Mouse (Mus musculus) G1E-ER4 (cell line): Measurements from ENCODE around the gene Gm14226. TPM values are rescaled to one million over a fixed set of nuclear protein-coding genes. Genes with fewer than 3 reads are reported as not detected.

Source experiments
- GATA1 ChIP-seq: IDR thresholded peaks from one replicate; pipeline ENCODE4 v1.8.0; 2012; ENCODE audit warnings: low read length, inconsistent platforms
- polyA plus RNA-seq: library from polyadenylated mRNA; stranded (reverse); fragments of >175 nt; gene quantifications from 2 replicates; pipeline ENCODE4 v1.2.3, GENCODE M21; 2012

Gene Gm14226
- polyA plus RNA-seq, 1 experiment: not detected

DNA sequence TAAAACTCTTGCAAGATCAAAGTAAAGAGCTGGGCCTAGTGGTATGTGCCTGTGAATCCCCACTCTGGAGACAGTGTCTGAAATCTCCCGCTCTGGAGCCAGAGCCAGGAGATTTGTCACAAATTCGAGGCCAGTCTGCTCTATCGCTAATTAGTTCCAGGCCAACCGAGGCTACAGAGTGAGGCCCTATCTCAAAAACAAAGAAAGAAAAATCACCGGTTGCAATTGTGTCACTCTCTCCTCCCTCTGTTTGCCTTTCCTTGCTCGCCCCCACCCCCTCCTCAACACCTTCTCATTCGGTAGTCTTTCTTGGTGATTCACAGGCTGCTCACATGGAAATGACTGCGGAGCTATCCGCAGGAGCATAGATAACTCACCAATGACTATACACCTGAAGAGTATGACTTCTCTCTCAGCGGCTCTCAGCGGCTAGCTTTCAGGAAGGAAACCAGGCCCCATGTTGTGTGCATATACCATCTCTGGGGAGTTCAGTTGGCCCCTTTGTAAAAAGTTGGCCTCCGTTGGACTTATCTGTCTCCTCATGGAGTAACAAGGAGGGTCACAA lies 56.8 kb downstream of the Gm14226 start:
- TF ChIP-seq GATA1: no peak

DNA sequence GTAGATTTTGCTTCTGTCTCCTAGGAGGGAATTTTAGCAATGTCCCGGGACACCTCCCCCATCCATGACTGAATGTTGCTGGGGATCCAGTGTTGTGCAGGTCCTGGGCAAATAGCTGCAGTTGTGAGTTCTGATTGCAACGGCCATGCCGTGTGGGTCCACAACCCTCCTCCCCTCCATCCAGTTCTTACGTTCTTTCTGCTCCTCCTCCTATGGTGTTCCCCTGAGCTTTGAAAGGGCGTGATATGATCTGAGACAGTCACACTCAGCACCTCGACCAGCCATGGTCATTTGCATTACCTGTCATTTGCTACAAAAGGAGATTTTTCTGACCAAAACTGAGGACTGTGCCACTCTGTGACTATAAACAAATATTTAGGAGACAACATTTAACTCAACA lies 57.6 kb downstream of the Gm14226 start:
- TF ChIP-seq GATA1: no peak

Other genes with a start within 250 kb of the Gm14226 start
- not detected in 2 replicates for gene Gm14214, start 248.2 kb upstream of the Gm14226 start, polyA plus RNA-seq
- gene Raly, start 227.2 kb upstream of the Gm14226 start, polyA plus RNA-seq: 628 and 845 TPM in 2 replicates
- 0.37 and 0.70 TPM in 2 replicates for gene a, start 226.9 kb upstream of the Gm14226 start, polyA plus RNA-seq
- 9.5 and 10.0 TPM in 2 replicates for gene Eif2s2, start 125.3 kb upstream of the Gm14226 start, polyA plus RNA-seq
- 13.4 and 29.2 TPM in 2 replicates for gene Ahcy, start 56.2 kb downstream of the Gm14226 start, polyA plus RNA-seq
- gene Itch, start 115.2 kb downstream of the Gm14226 start, polyA plus RNA-seq: 1.7 and 3.3 TPM in 2 replicates
- 22.0 and 116 TPM in 2 replicates for gene Dynlrb1, start 218.3 kb downstream of the Gm14226 start, polyA plus RNA-seq